In genomic region chr19:53273055-53273722, GRCm38 (mm10) we compare ENCODE assay signal across 11 mouse cellular contexts. TPM values are rescaled to one million over a fixed set of nuclear protein-coding genes. Genes with fewer than 3 reads are reported as not detected.
DNase-seq lines count a peak whose midpoint lies in the region; ATAC-seq and TF ChIP-seq lines count a peak whose summit lies in the region.
"Had no signal": no experiment of that assay in that cellular context is flagged by ENCODE, and none has a peak within 500 bp of the region (broad histone marks: within the 10 kb centered on the region; RNA-seq: fewer than 3 reads in every experiment).

No protein-coding gene starts in this region.

- H3K27me3 ChIP-seq in liver, postnatal 0 days (ENCODE audit: insufficient read depth, low read length), result no peaks in the 10 kb centered on the region
- H3K27me3 ChIP-seq in liver, embryonic 11.5 days (replicated peaks; ENCODE audit: control insufficient read depth, insufficient read depth, low read length), result no peaks in the 10 kb centered on the region
- H3K27me3 ChIP-seq in stomach, embryonic 16.5 days (ENCODE audit: control insufficient read depth, insufficient read depth, low read length), result no peaks in the 10 kb centered on the region
- H3K27me3 ChIP-seq in hindbrain, embryonic 10.5 days (ENCODE audit: insufficient read depth, poor library complexity, severe bottlenecking), result no peaks in the 10 kb centered on the region
- no peaks in the 10 kb centered on the region for H3K27me3 ChIP-seq in hindbrain, embryonic 14.5 days (ENCODE audit: control insufficient read depth, insufficient read depth, low read length)
- H3K27me3 ChIP-seq: neural tube, embryonic 15.5 days had no signal

- peaks cover 9% of the 10 kb centered on the region for H3K4me1 ChIP-seq in liver, postnatal 0 days (ENCODE audit: insufficient read depth)
- H3K4me1 ChIP-seq in liver, embryonic 11.5 days (replicated peaks; ENCODE audit: control insufficient read depth, insufficient read depth, low read length), result no peaks in the 10 kb centered on the region
- peaks cover 3% of the 10 kb centered on the region; the same call in 1 of the 2 replicates for H3K4me1 ChIP-seq in stomach, embryonic 16.5 days (ENCODE audit: control insufficient read depth, insufficient read depth, low read length)
- peaks cover 20% of the 10 kb centered on the region for H3K4me1 ChIP-seq in hindbrain, embryonic 10.5 days (replicated peaks)
- no peaks in the 10 kb centered on the region for H3K4me1 ChIP-seq in hindbrain, embryonic 14.5 days (replicated peaks; ENCODE audit: control insufficient read depth, insufficient read depth, low read length)
- H3K4me1 ChIP-seq: neural tube, embryonic 15.5 days had no signal

- H3K4me3 ChIP-seq in liver, postnatal 0 days (ENCODE audit: low read depth, low read length), result no peak overlapping the region
- no peak overlapping the region for H3K4me3 ChIP-seq in liver, embryonic 11.5 days (ENCODE audit: low read depth, low read length)
- no peak overlapping the region for H3K4me3 ChIP-seq in stomach, embryonic 16.5 days (replicated peaks; ENCODE audit: low read length)
- H3K4me3 ChIP-seq in hindbrain, embryonic 10.5 days, result no peak overlapping the region
- no peak overlapping the region for H3K4me3 ChIP-seq in hindbrain, embryonic 14.5 days (replicated peaks; ENCODE audit: low read length)
- H3K4me3 ChIP-seq: midbrain, embryonic 10.5 days; neural tube, embryonic 15.5 days had no signal

- H3K36me3 ChIP-seq in liver, postnatal 0 days (replicated peaks; ENCODE audit: insufficient read depth, low read length), result no peaks in the 10 kb centered on the region
- no peaks in the 10 kb centered on the region for H3K36me3 ChIP-seq in liver, embryonic 11.5 days (ENCODE audit: control insufficient read depth, insufficient read depth, low read length)
- H3K36me3 ChIP-seq in stomach, embryonic 16.5 days (ENCODE audit: control insufficient read depth, insufficient read depth, low read length), result no peaks in the 10 kb centered on the region
- no peaks in the 10 kb centered on the region for H3K36me3 ChIP-seq in hindbrain, embryonic 10.5 days
- H3K36me3 ChIP-seq in hindbrain, embryonic 14.5 days (replicated peaks; ENCODE audit: control insufficient read depth, insufficient read depth), result no peaks in the 10 kb centered on the region
- H3K36me3 ChIP-seq: midbrain, embryonic 10.5 days; neural tube, embryonic 15.5 days had no signal

- TF ChIP-seq CTCF in liver, postnatal 0 days (IDR thresholded peaks at IDR 0.05; ENCODE audit: low read depth), result no peak

- peak; percentile 63 for ATAC-seq in liver, postnatal 0 days
- no peak for ATAC-seq in liver, embryonic 11.5 days (replicated peaks; ENCODE audit: low FRiP score)
- peak; percentile 4; the same call in 1 of the 2 replicates for ATAC-seq in stomach, embryonic 16.5 days (ENCODE audit: insufficient read depth, low FRiP score)
- ATAC-seq in hindbrain, embryonic 14.5 days (ENCODE audit: low FRiP score), result no peak

- no peak overlapping the region for H3K9ac ChIP-seq in liver, postnatal 0 days (replicated peaks)
- H3K9ac ChIP-seq in liver, embryonic 11.5 days (ENCODE audit: low read depth, low read length), result no peak overlapping the region
- H3K9ac ChIP-seq in stomach, embryonic 16.5 days (ENCODE audit: low read length), result no peak overlapping the region
- H3K9ac ChIP-seq in hindbrain, embryonic 14.5 days, result no peak overlapping the region
- H3K9ac ChIP-seq: neural tube, embryonic 15.5 days had no signal

- H3K27ac ChIP-seq in liver, postnatal 0 days (ENCODE audit: low read depth), result no peak overlapping the region
- H3K27ac ChIP-seq in liver, embryonic 11.5 days (ENCODE audit: low read depth, low read length), result no peak overlapping the region
- H3K27ac ChIP-seq in stomach, embryonic 16.5 days (ENCODE audit: low read length), result no peak overlapping the region
- H3K27ac ChIP-seq in hindbrain, embryonic 10.5 days, result no peak overlapping the region
- no peak overlapping the region for H3K27ac ChIP-seq in hindbrain, embryonic 14.5 days
- H3K27ac ChIP-seq: gastrocnemius, adult 2 months; midbrain, embryonic 10.5 days; neural tube, embryonic 15.5 days had no signal

- DNase-seq in liver, postnatal 0 days, result peak; percentile 40
- DNase-seq in liver, embryonic 11.5 days (ENCODE audit: low spot score), result no peak
- peak; percentile 81 for DNase-seq in NIH3T3 (ENCODE audit: low read depth)
- DNase-seq in lung, postnatal 10 days, result peak; percentile 50
- no peak for DNase-seq in hindbrain, embryonic 10.5 days (ENCODE audit: low spot score)
- no peak for DNase-seq in hindbrain, embryonic 14.5 days (ENCODE audit: low spot score)
- DNase-seq: cerebellum, postnatal 10 days; gastrocnemius, adult 2 months had no signal

- no peak overlapping the region for H3K4me2 ChIP-seq in liver, postnatal 0 days (ENCODE audit: low read depth, low read length)
- H3K4me2 ChIP-seq in liver, embryonic 11.5 days, result no peak overlapping the region
- no peak overlapping the region for H3K4me2 ChIP-seq in stomach, embryonic 16.5 days (ENCODE audit: low read depth, low read length)
- H3K4me2 ChIP-seq in hindbrain, embryonic 14.5 days (replicated peaks), result no peak overlapping the region
- H3K4me2 ChIP-seq: neural tube, embryonic 15.5 days had no signal

- TF ChIP-seq EP300 in liver, postnatal 0 days (IDR thresholded peaks at IDR 0.05; ENCODE audit: low read depth), result no peak

- 76% methylated on average over 17 of the region's 17 CpGs for WGBS in liver, postnatal 0 days (ENCODE audit: insufficient replicate concordance)
- 81% methylated on average over 17 of the region's 17 CpGs for whole genome bisulfite sequencing in liver, embryonic 11.5 days
- WGBS in stomach, embryonic 16.5 days, result 78% methylated on average over 17 of the region's 17 CpGs
- 92% methylated on average over 17 of the region's 17 CpGs for WGBS in hindbrain, embryonic 10.5 days
- WGBS in hindbrain, embryonic 14.5 days, result 88% methylated on average over 17 of the region's 17 CpGs

- no peaks in the 10 kb centered on the region for H3K9me3 ChIP-seq in liver, postnatal 0 days (ENCODE audit: low read length)
- H3K9me3 ChIP-seq in liver, embryonic 11.5 days (ENCODE audit: control insufficient read depth, low read length), result no peaks in the 10 kb centered on the region
- H3K9me3 ChIP-seq in stomach, embryonic 16.5 days (replicated peaks; ENCODE audit: control insufficient read depth, low read length), result no peaks in the 10 kb centered on the region
- no peaks in the 10 kb centered on the region for H3K9me3 ChIP-seq in hindbrain, embryonic 10.5 days
- H3K9me3 ChIP-seq in hindbrain, embryonic 14.5 days (ENCODE audit: control insufficient read depth, low read length), result no peaks in the 10 kb centered on the region
- H3K9me3 ChIP-seq: midbrain, embryonic 10.5 days; neural tube, embryonic 15.5 days had no signal

RNA-seq across cellular contexts. Expression of gene Mxi1, which starts 37.1 kb away (rescaled TPM):
- polyA plus RNA-seq in liver, postnatal 0 days (2015; fragmentation: Nextera tagmentation; extraction: Ambion mirVana), result 24.4 and 24.5 TPM in 2 replicates
- polyA plus RNA-seq in liver, embryonic 11.5 days (2014; fragmentation: Nextera tagmentation; extraction: Ambion mirVana), result 34.3 and 42.6 TPM in 2 replicates
- 15.8 and 15.9 TPM in 2 replicates for polyA plus RNA-seq in stomach, embryonic 16.5 days (2015; fragmentation: Nextera tagmentation; extraction: Ambion mirVana)
- 33.3 and 47.9 TPM in 2 replicates for polyA plus RNA-seq in hindbrain, embryonic 10.5 days (2016; fragmentation: Nextera tagmentation; extraction: Ambion mirVana)
- polyA plus RNA-seq in hindbrain, embryonic 14.5 days (2014; fragmentation: Nextera tagmentation; extraction: Ambion mirVana), result 50.4 and 51.1 TPM in 2 replicates

Comparison
In these comparisons a context has a peak if more than half of its experiments do, and no peak if none do; other contexts are left out.
1. ATAC-seq: peak in liver, postnatal 0 days (single experiment) and stomach, embryonic 16.5 days (single experiment); none in liver, embryonic 11.5 days (single experiment) and hindbrain, embryonic 14.5 days (single experiment).
2. DNase-seq: peak in liver, postnatal 0 days (single experiment), NIH3T3 (single experiment) and lung, postnatal 10 days (single experiment); none in liver, embryonic 11.5 days (single experiment), hindbrain, embryonic 10.5 days (single experiment) and hindbrain, embryonic 14.5 days (single experiment).